Comparison of ENCODE assay signal across 8 mouse cellular contexts in genomic region chr11:40775315-40776269, GRCm38 (mm10). TPM values are rescaled to one million over a fixed set of nuclear protein-coding genes. Genes with fewer than 3 reads are reported as not detected.
DNase-seq lines count a peak whose midpoint lies in the region; ATAC-seq and TF ChIP-seq lines count a peak whose summit lies in the region.

No protein-coding gene starts in this region.

- no peaks in the 10 kb centered on the region for H3K36me3 ChIP-seq in heart, embryonic 12.5 days
- no peaks in the 10 kb centered on the region for H3K36me3 ChIP-seq in CH12.LX (replicated peaks in 1 of 2; ENCODE audit: control insufficient read depth in 1 of 2, insufficient read depth in 1 of 2, low read length in 1 of 2)

- peak; percentile 87 for TF ChIP-seq RAD21 in CH12.LX (IDR thresholded peaks at IDR 0.05; ENCODE audit: low read depth, low read length)

- peak overlapping the region; percentile 44 for H3K4me2 ChIP-seq in heart, embryonic 12.5 days
- H3K4me2 ChIP-seq in CH12.LX (ENCODE audit: insufficient read depth, low read depth, poor library complexity, severe bottlenecking): peak overlapping the region; percentile 90

- no peak for TF ChIP-seq POLR2A in CH12.LX (IDR thresholded peaks at IDR 0.05; ENCODE audit: low read depth, low read length)

- peak; percentile 67 to 81 for TF ChIP-seq CTCF in CH12.LX (conservative IDR thresholded peaks at IDR 0.05 in 1 of 2, IDR thresholded peaks at IDR 0.05 in 1 of 2; ENCODE audit: low read depth in 2 of 2, low read length in 2 of 2)

- H3K4me3 ChIP-seq in heart, embryonic 12.5 days: no peak overlapping the region
- no peak overlapping the region for H3K4me3 ChIP-seq in CH12.LX (replicated peaks in 1 of 3; ENCODE audit: low read depth in 2 of 3, low read length in 2 of 3, poor library complexity in 1 of 3)

- TF ChIP-seq EP300 in CH12.LX (IDR thresholded peaks at IDR 0.05; ENCODE audit: low read length): no peak

- 43% methylated on average over 12 of the region's 12 CpGs for WGBS in heart, embryonic 12.5 days

- H3K9ac ChIP-seq in heart, embryonic 12.5 days: no peak overlapping the region
- H3K9ac ChIP-seq in CH12.LX (ENCODE audit: insufficient read depth, low read depth): peak overlapping the region; percentile 26; the same call in 1 of the 2 replicates

- H3K27me3 ChIP-seq in heart, embryonic 12.5 days (replicated peaks): no peaks in the 10 kb centered on the region
- no peaks in the 10 kb centered on the region for H3K27me3 ChIP-seq in CH12.LX (replicated peaks)

- DNase-seq in heart, postnatal 25 days (ENCODE audit: low spot score): no peak
- DNase-seq in CH12.LX (ENCODE audit: extremely low read depth): peak; percentile 69
- peak; percentile 22 for DNase-seq in c-Kit-negative CD71-positive TER-119-positive erythroid progenitor cells, embryonic 14.5 days (ENCODE audit: low read depth, low spot score)
- peak; percentile 12 to 19 for DNase-seq in kidney, adult 8-10 months
- peak; percentile 66 for DNase-seq in retina, postnatal 1 day
- DNase-seq in urinary bladder, postnatal 36 days (ENCODE audit: low spot score in 2 of 2): no peak
- DNase-seq in urinary bladder, postnatal 10 days (ENCODE audit: low spot score): no peak

- ATAC-seq in heart, embryonic 12.5 days (ENCODE audit: insufficient number of reproducible peaks, low FRiP score): no peak

- dilution Hi-C loops in CH12.LX (cut with MboI; ENCODE audit: extremely low pct_ligation_motif_present, extremely low pct_unique_long_range_greater_than_20kb, low sequenced_read_pairs): no loop called here

- no peaks in the 10 kb centered on the region for H3K79me2 ChIP-seq in CH12.LX (replicated peaks; ENCODE audit: control insufficient read depth, extremely low read depth, insufficient read depth, poor library complexity, severe bottlenecking)

- H3K4me1 ChIP-seq in heart, embryonic 12.5 days (replicated peaks): no peaks in the 10 kb centered on the region
- peaks cover 0 to 9% of the 10 kb centered on the region in 2 experiments; a peak in 1 of 4 replicates for H3K4me1 ChIP-seq in CH12.LX (ENCODE audit: control insufficient read depth in 1 of 2, insufficient read depth in 2 of 2)

- in situ Hi-C loops in CH12.LX (cut with MboI; ENCODE audit: low pct_ligation_motif_present, low pct_unique_long_range_greater_than_20kb, low sequenced_read_pairs): no loop called here

- intact Hi-C loops in heart, postnatal 25 days (cut with DNase I): no loop called here

- H3K27ac ChIP-seq in heart, embryonic 12.5 days (ENCODE audit: poor library complexity, severe bottlenecking): no peak overlapping the region
- H3K27ac ChIP-seq in CH12.LX (ENCODE audit: insufficient read depth, low read depth): no peak overlapping the region

- no peaks in the 10 kb centered on the region for H3K9me3 ChIP-seq in heart, embryonic 12.5 days (replicated peaks)
- H3K9me3 ChIP-seq in CH12.LX (replicated peaks; ENCODE audit: low read length): no peaks in the 10 kb centered on the region

TF ChIP-seq in CH12.LX, 34 proteins besides CTCF, POLR2A, EP300 and RAD21:
- TF ChIP-seq SMC3 (IDR thresholded peaks at IDR 0.05; ENCODE audit: low read depth, low read length) (peak; percentile 33), MAZ (IDR thresholded peaks at IDR 0.05; ENCODE audit: low read depth, low read length) (no peak), ELF1 (IDR thresholded peaks at IDR 0.05; ENCODE audit: low read depth, low read length) (peak; percentile 67)

RNA-seq across cellular contexts. Expression of gene Ccng1, which starts 20.5 kb away (rescaled TPM):
- polyA plus RNA-seq in heart, embryonic 12.5 days (2016; fragmentation: Nextera tagmentation; extraction: Ambion mirVana): 148 and 154 TPM in 2 replicates
- total RNA-seq in heart, postnatal 25 days (2021): 100 to 1,000 TPM; 440 to 448 TPM
- total RNA-seq in CH12.LX (2012; rRNA removed): 156 and 174 TPM in 2 replicates
- total RNA-seq in CH12.LX (2014; rRNA removed): 348 and 401 TPM in 2 replicates
- polyA plus RNA-seq in CH12.LX (2012; ENCODE audit: insufficient read length, low read depth): 162 and 175 TPM in 2 replicates

RNA-seq across cellular contexts. Expression of gene Nudcd2, which starts 42.1 kb away (rescaled TPM):
- polyA plus RNA-seq in heart, embryonic 12.5 days (2016; fragmentation: Nextera tagmentation; extraction: Ambion mirVana): 113 and 125 TPM in 2 replicates
- 10 to 100 TPM; 13.2 to 16.2 TPM for total RNA-seq in heart, postnatal 25 days (2021)
- total RNA-seq in CH12.LX (2012; rRNA removed) (89.8 and 109 TPM in 2 replicates), CH12.LX (2014; rRNA removed) (221 and 265 TPM in 2 replicates)
- polyA plus RNA-seq in CH12.LX (2012; ENCODE audit: insufficient read length, low read depth): 107 and 119 TPM in 2 replicates

RNA-seq across cellular contexts. Expression of gene Hmmr, which starts 42.4 kb away (rescaled TPM):
- 56.7 and 61.9 TPM in 2 replicates for polyA plus RNA-seq in heart, embryonic 12.5 days (2016; fragmentation: Nextera tagmentation; extraction: Ambion mirVana)
- total RNA-seq in heart, postnatal 25 days (2021): under 1 TPM; 0.36 to 0.44 TPM
- total RNA-seq in CH12.LX (2012; rRNA removed) (64.2 and 70.6 TPM in 2 replicates), CH12.LX (2014; rRNA removed) (109 and 138 TPM in 2 replicates)
- polyA plus RNA-seq in CH12.LX (2012; ENCODE audit: insufficient read length, low read depth): 64.3 and 65.3 TPM in 2 replicates

Comparison
In these comparisons a context has a peak if more than half of its experiments do, and no peak if none do; other contexts are left out.
1. DNase-seq: peak in CH12.LX (single experiment), c-Kit-negative CD71-positive TER-119-positive erythroid progenitor cells, embryonic 14.5 days (single experiment), kidney, adult 8-10 months (2 of 2) and retina, postnatal 1 day (single experiment); none in heart, postnatal 25 days (single experiment), urinary bladder, postnatal 36 days (0 of 2) and urinary bladder, postnatal 10 days (single experiment).
2. RNA of gene Nudcd2, which starts 42.1 kb away (total RNA-seq): 89.8 to 265 TPM in CH12.LX; 13.2 to 16.2 TPM in heart, postnatal 25 days; every median in the first group is over 4 times any median in the second.
3. RNA of gene Hmmr, which starts 42.4 kb away (total RNA-seq): 64.2 to 138 TPM in CH12.LX; 0.36 to 0.44 TPM in heart, postnatal 25 days; every median in the first group is over 10 times any median in the second.